Mouse (Mus musculus): ENCODE results near the gene Tspan33.
"Not testable (repeated sequence)": the region's sequence is repeated elsewhere in the genome, so short reads cannot be mapped to it uniquely, and the experiment has no call there.

The Tspan33 gene

DNA sequence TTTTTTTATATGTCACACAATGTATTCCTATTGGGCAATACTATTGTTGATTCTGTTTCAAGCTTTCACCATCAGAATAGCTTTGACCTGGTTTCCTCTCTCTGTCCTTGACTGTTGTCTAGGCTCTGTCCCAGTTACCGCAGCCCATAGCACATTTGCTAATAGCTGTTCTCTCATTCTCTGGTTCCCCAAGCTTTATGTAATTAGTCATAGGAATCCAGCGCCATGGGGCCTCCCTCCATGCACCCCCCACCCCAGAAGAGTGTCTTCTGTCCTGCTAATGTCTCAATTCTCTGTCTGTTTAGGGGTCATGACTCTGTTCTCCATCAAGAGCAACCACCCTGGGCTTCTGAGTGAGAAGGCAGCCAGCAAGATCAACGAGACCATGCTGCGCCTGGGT lies 62.5 kb downstream of the Tspan33 start:
- DNase-seq: no peak

DNA sequence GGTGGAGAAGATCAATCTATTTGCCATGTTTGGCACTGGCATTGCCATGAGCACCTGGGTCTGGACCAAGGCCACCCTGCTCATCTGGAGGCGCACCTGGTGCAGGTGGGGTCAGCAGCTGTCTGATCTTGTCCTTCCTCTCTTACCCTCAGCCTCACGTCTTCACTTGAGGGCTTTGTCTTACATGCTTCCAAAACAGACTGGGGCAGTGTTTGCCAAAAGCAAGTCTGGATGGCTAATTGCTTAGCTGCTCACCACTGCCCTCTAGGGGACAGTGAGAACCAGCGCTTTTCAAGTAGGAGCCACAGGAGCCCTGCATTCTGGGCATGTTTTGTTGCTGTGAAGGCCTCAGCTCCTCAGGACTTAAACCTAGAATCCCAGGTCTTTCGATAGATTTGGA lies 64.4 kb downstream of the Tspan33 start:
- DNase-seq: peak; percentile 73

DNA sequence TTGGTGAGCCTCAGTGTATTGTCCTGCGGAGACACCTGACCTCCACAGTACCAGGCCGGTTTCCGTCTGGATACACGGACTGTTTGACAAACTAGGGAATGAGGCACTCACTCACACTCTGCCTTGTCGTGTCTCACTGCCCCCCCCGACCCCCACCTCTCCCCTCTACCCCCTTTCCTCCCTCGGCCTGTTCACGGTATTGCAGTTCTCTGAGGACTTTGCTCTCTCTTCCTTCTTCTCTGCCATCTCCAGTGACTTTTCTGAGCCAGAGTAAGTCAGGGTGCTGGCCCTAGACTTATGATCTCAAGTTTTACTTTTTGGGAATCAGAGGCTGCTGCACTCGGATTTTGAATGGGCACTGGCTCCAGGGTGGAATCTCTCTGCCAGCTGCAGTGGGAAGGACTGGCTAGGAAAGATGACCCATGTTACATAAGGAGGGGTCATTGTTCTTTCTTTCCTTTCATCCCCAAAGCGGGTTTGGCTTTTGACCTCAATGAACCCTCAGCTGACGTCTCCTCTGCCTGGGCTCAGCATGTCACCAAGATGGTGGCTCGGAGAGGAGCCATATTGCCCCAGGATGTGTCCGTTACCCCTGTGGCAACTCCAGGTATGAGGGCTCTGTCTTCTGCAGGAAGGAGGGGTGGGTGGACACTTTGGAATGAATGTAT lies 65.1 kb downstream of the Tspan33 start:
- no peak for DNase-seq

DNA sequence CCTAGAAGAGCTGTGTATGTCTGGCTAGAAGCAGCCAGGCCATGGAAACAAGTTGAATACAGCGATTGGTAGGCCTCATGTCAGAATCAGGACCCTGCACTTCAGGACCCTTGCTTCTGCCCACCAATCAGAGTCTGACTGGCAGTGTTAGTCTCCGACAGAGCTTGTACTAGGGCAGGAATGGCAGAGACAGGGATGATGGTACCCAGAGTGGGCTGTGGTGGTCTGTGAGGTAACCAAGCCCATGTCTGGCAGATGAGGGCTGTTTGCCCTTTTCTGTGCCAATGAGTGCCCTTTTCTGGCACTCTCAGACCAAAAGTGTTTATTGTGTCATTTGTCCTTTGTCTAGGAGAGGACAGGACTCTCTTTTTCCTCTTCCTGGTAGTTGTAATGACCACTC lies 66.4 kb downstream of the Tspan33 start:
- not testable (repeated sequence) for DNase-seq

DNA sequence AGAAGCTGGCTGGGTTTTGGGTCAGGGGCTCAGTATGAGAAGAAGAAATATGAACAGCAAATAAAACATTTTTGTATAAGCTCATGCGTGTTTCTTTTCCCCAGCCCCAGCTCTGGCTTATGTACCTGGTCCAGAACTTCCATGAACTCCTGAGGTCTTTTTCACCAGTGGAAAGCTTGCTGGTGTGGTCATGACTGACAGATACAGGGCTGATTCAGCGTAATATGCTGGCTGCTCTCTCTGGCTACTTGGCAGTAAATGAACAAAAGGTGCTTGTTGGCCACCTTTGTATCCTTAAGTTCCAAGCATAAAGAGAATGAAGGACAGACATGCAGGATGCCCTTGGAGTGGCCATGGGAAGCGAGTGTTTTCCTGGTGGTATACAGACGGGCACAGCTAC lies 67.3 kb downstream of the Tspan33 start:
- DNase-seq: no peak

DNA sequence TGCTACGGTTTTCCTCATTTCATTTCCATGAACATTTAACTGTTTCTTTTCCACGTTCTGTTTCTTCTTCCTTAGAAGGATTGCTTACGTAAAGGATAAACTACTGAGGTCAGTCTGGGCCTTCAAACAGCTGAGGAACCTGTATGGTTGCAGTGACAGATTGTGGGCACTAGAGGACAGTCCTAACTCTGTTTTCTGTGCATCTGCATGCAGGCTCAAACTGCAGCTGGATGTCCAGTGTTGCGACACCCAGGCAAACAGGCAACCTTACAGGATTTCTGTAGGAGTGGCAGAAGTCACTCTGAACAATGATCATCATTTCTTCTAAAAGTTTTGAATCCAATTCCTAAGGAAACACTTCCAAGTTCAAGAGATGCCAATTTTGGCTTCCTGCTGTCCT lies 68.5 kb downstream of the Tspan33 start:
- DNase-seq: peak; percentile 20

DNA sequence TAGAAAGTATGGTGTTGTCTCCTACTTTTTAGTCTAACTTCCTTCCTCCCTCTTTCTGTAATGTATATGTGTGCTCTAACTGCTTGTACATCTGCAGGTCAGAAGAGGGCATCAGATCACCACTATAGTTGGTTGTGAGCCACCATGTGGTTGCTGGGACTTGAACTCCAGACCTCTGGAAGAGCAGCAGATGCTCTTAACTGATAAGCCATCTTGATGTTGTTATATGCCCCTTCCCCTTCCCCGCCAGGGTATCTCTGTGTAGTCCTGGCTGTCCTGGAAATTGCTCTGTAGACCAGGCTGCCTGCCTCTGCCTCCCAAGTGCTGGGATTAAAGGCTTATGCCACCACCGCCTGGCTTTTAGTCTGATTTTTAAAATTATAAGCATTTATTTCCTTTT lies 72.9 kb downstream of the Tspan33 start:
- DNase-seq: no peak
